Mouse (Mus musculus) adipocyte (in vitro differentiated cells): Measurements from ENCODE around the gene Gm10638.
A peak's percentile ranks its signal among the peaks of the same experiment; 100 is the strongest.

Experiments used
- DNase-seq: peaks from one replicate; pipeline ENCODE4 v3.0.0-alpha.2; 2016; ENCODE audit warnings: low spot score

Gene Gm10638

GRCm38 (mm10) chr8:86740899-86741298 is 4.6 kb upstream of the Gm10638 start:
- DNase-seq: no peak

- DNase-seq: peak; percentile 50
These were observed 3.9 kb upstream of the Gm10638 start for GRCm38 (mm10) chr8:86741627-86742026.

- DNase-seq: peak; percentile 75
These were observed 2.7 kb upstream of the Gm10638 start for GRCm38 (mm10) chr8:86742605-86743345.

GRCm38 (mm10) chr8:86744313-86745220 is 932 bp upstream of the Gm10638 start:
- peak; percentile 75 for DNase-seq

- DNase-seq: peak; percentile 90
These were observed 489 bp downstream of the Gm10638 start for GRCm38 (mm10) chr8:86745935-86746441.

GRCm38 (mm10) chr8:86746511-86746910 is 1.0 kb downstream of the Gm10638 start:
- peak; percentile 68 for DNase-seq

GRCm38 (mm10) chr8:86749842-86750241 is 4.3 kb downstream of the Gm10638 start:
- no peak for DNase-seq

- no peak for DNase-seq
These were observed 11.6 kb downstream of the Gm10638 start for GRCm38 (mm10) chr8:86756948-86757733.

GRCm38 (mm10) chr8:86758651-86759050 is 13.2 kb downstream of the Gm10638 start:
- no peak for DNase-seq

GRCm38 (mm10) chr8:86759090-86759491 is 13.6 kb downstream of the Gm10638 start:
- no peak for DNase-seq

GRCm38 (mm10) chr8:86760746-86761145 is 15.2 kb downstream of the Gm10638 start:
- DNase-seq: no peak

- DNase-seq: no peak
These were observed 17.3 kb downstream of the Gm10638 start for GRCm38 (mm10) chr8:86762806-86763205.

- DNase-seq: no peak
These were observed 19.7 kb downstream of the Gm10638 start for GRCm38 (mm10) chr8:86765155-86765554.

- peak; percentile 63 for DNase-seq
These were observed 20.2 kb downstream of the Gm10638 start for GRCm38 (mm10) chr8:86765669-86766068.

GRCm38 (mm10) chr8:86766548-86767211 is 21.2 kb downstream of the Gm10638 start:
- peak; percentile 63 for DNase-seq

GRCm38 (mm10) chr8:86768499-86768898 is 23.0 kb downstream of the Gm10638 start:
- DNase-seq: peak; percentile 98

GRCm38 (mm10) chr8:86769945-86770715 is 24.6 kb downstream of the Gm10638 start:
- peak; percentile 74 for DNase-seq

GRCm38 (mm10) chr8:86779207-86779606 is 33.7 kb downstream of the Gm10638 start:
- DNase-seq: no peak

- DNase-seq: no peak
These were observed 35.6 kb downstream of the Gm10638 start for GRCm38 (mm10) chr8:86781094-86781493.

- DNase-seq: peak; percentile 26
These were observed 41.0 kb downstream of the Gm10638 start for GRCm38 (mm10) chr8:86786498-86786897.
